Mouse (Mus musculus): ENCODE data around the gene Camta1.

Camta1 gene

DNA sequence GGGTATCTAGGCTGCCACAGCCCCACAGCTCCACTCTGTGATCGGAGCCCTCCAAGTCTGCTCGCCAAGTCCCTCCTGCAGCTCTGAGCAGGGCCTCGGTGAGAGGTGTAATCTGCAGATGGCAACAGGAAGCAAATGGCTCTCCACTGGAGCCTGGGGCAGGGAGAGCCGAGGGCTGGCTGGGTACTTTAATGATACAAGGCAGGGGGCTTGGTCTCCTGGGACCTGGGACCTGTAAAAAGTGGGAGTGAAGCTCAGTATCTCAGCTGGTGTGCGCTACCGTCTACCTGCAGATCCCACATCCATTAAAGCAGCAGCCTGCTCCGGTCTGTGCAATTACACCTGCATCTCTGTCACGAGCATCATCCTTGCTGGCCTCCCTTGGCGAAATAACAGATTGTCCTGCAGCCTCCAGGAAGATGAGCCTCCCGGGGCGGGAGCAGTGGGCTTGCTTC, 555.3 kb downstream of the Camta1 start:
- no peak for DNase-seq

DNA sequence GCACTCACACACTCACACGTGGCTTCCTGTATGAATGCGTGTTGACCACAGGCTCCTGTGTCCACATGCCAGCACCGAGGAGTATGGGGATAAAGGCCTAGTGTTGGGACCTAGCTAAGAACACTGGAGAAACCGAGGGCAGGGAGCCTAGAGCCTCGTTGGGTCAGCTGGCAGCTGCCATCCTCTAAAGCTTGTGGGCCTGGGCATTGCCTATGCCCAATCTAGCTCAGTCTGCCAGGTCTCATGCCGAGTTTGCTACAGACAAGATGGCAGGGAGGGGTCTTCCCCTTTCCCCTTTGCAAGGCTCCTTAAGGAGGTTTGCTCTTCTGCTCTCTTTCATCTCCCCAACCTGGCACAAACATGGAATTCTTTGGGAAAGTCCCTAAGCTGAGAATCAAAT, 555.9 kb downstream of the Camta1 start:
- DNase-seq: no peak

DNA sequence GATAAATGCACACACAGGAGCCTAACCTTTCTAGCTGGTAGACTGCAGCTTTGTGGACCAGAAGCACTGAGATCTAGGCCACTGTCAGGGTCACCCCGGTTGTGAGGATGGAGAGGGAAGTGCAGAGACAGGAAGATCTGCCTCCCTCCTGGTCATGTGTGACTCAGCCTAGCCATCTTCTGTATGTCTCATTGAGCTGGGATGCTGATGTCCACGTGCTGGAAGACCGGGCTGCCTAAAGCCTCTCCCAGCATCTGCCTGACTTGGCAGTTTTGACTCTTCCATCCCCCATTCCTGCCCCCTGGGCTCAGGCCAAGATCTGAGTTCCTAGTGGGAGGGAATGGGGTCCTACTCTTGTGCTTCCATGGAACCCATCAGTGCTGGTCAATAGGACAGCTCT, 557.7 kb downstream of the Camta1 start:
- DNase-seq: no peak

DNA sequence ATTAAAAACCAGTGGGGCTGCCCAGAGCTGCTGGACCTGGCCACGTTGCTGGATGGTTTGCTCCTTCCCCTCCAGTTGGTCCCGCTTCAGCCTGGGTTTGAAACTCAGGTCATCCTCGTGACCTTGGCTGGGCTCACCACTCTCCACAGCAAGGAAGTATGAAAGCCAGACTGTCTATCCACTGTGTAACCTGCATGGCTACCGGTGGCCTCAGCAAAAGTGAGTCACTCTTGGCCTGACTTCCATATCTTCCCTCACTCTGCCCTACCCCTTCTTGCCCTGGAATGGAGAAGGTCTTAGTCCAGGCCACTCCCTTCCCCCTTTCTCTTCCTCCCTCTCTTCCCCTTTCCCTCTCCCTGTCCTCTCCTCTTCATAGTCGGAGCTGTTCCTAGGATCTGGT, 558.2 kb downstream of the Camta1 start:
- DNase-seq: no peak

DNA sequence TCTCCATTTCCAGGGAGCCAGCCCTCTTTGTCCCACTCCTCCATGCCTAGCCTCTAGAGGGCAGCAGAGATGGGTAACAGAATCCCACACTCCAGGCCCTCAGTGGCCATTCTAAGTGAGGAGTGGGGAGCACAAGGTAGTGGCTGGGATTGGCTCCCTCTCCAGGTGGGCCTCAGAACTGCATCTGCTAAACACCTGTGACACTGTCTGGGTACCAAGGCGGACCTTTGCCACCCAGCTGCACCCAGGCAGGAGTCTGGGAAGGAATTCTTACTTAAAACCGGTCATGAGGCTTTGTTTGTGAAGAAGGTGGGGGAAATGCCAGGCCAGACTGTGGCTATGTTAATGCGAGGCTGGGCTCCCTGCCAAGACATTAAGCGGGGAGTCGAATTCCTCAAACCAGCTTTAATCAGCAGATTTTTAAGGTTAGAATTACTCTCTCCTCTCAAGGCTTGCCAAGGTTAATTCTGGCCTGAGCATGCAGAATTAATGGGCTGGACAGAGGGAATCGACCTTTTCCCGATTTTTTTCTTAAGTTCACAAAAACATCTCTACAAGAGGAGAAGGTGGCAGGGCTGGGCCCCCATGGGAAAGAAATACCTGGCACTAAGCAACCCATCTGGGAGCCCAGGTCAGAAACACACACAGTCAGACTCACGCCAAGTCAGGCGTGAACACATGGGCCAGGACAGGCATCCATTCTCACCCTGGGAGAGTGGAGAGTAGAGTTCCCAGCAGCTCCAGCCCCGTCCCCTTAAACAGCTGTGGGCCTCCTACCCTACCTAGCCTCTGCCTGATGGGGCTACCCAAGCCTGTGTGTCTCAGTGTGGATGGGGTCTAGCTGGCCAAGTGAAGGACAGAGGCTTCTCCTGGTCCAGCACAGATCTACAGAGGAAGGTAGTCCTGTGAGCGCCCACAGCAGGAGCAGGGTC, 559.2 kb downstream of the Camta1 start:
- DNase-seq: peak; percentile 93

DNA sequence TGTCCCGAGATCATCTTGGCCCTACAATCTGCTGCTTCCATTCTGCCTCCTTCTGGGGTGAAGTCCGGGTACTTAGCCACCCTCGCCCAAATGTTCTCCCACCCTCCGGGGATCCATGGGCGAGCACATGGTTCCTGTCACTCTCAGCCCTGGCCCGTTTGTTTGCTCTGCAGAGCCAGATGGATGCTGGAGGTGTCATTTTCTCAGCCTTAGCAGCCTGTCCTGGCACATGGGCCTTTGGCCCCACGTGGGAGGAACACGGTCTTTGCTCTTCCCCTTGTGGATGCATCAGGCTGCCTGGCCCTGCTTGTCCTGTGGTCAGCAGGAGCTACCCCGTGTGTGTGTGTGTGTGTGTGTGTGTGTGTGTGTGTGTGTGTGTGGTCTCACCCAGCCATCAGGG, 560.3 kb downstream of the Camta1 start:
- peak; percentile 40 for DNase-seq

DNA sequence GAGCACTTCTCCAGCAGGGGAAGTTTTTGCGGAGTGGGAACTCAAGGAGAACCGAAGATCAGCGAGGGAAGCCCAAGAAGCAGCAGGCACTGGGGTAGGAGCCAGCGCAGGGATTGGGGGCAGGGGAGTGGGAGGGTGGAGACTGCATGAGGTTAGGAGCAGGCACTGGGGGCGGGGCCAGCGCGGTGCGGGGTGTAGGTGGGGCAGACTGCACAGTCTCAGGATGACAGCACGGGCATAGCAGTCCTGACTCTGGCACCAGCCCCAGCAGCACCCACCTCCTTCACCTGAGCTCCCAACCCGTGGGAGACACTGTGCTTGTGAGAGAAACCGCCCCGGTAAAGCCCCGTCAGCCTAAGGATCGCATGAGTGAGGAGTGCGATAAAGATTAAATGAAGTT, 561.0 kb downstream of the Camta1 start:
- DNase-seq: peak; percentile 72

DNA sequence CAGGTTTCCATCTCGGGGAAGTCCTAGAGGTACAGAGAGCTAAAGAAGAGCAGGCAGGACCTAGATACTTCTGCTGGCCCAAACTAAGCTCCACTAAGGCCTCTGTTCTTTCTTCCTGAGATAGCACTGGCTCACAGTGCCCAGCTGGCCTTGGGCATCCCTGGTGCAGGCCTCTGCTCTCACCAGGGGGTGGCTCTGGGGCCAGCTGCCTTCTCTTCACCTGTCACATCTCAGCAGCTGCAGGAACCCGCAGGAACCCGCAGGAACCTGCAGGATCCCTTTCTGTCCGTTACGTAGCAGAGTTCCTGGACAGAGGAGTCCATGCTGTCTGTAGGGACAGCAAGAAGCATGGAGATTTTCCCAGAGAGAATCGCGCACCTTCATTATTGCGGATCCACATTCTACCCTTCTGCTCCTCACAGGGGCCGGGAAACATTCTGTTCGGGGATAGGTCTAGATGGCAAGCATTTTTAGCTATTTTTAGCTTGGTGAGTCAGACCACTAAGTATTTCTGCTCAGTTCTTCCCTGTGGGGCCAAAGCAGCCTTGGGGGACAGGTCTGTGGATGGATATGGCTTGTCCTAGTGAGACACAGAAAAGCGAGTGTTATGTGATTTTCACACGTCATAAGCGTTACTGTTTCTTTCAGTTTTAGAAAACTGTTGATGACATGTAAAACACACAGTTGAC, 566.0 kb downstream of the Camta1 start:
- DNase-seq: no peak

DNA sequence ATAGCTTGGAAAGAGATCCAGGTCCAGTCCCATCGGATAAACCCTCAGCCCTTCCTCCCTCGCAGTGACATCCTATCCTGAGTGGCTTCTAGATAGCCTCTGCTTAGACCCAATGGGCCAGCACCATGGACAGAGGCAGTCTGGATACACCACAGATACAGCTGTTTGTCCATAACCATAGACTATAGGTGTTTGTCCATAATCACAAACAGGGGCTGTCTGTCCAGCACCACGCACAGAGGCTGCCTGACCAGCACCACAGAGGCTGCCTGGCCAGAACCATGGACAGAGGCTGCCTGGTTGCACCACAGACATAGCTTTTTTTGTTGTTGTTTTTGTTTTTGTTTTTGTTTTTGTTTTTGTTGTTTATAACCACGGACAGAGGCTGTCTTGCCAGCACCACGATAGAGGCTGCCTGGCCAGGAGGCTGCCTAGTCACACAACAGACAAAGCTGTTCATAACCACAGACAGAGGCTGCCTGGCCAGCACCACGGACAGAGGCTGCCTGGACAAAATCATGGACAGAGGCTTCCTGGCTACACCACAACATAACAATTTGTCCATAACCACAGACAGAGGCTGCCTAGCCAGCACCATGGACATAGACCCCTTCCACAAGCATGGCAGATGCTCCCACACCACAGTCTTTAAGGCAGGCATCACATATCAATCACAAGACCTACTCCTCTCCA, 572.6 kb downstream of the Camta1 start:
- DNase-seq: peak; percentile 82

DNA sequence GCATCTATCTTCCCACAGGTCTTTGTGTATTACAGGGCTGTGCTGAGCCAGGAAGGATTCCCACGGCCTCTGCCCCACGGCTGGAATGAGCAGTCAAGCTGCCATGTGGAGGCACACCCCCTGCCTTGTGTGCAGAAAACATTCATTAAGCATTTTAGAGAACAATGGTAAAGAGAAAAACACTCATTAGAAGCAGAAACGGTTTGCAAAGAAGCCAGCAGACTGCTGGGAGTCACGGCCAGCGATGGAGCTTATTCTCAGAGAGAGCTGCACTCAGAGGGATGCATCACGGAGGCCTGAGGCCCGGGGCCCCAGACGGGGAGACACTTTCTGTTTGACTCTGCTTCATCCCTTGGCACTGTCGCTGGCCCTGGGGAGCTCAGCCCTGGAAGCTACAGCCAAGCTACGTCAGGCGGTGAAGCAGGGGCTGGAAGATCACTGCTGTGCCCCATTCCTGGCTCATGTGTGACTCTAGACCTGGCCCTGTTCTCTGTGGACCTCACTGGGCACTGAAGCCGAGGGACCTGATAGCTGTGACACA, 575.7 kb downstream of the Camta1 start:
- DNase-seq: no peak

DNA sequence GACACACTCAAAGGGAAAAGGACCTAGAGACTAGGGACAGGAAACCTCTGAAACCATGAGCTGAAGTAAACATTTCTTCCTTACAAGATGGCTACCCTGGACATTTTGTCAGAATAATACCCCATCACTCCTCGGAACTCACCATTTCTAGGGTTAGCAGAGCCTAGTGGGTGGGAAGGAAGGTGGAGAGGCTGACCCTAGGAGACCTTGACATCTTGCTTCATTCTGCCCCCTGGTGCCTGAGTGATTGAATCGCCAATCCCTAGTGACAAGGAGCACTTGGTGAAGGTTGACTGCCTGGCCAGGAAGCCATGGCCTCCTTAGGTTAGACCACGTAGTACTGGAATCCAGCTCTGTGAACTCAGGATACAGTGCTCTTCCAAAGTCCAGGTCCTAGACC, 576.2 kb downstream of the Camta1 start:
- DNase-seq: no peak

DNA sequence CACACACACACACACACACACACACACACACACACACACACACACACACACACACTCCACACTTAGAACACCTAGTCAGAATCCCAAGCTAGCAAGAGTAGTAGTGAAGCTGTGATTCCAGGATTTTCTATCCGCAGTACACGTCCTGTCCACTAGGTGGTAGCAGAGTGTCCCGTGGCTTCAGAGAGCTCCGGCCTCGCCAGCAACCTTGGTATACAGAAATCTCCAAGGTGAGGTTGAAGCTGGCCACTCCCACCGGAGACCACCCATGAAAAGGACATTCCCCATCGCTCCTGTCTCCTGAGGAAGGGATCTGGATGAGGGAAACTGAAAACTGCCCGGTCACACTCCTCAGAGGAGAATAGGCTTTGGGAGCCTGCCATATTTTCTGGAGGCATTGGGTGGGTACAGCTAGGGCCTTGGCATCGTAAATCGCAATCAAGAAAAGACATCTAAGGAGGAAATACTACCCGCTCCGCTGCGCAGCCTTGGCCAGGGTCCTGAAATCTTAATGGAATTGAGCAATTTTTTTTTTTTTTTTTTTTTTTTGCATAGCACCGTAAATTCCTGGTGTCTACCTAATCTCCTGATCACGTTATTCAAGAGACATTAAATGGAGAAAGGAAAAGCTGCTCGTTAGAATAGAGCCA, 578.5 kb downstream of the Camta1 start:
- DNase-seq: peak; percentile 80

DNA sequence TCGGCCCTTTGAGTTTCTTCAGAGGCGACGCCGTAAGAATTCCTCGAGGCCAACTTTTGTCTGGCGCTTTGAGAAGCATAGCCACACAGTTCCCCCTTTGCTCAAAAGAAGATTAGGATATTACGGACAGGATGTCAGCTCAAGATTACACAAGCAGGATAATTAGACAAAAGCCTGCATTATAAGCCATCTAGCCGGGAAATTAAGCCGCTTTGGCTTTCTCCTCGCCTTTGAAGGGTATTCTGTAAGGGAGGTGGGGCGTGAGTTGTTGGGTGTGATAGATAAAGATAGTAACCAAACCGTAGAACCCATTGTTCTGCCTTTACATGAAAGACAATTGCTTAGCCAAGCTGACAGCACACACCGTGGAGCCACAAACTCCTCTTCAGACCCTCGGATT, 579.6 kb downstream of the Camta1 start:
- no peak for DNase-seq

DNA sequence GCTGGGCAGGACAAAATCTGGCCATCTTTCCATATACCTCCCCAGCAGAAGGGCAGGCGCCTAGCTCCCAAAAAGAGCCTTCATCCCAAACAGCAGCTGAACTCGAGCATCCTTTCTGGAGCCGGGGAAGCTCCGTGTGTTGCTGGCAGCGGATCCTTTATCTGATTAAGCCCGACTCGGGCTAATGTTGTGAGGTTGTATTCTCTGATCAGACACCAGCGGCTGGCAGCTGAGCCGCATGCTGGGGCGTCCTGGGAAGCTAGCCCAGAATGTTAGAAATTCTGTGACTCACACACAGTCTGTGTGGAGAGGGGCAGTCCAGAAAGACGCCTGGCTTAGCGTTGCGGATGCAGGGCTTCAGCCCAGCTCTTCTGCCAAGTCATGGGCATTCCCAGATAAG, 586.4 kb downstream of the Camta1 start:
- DNase-seq: no peak

DNA sequence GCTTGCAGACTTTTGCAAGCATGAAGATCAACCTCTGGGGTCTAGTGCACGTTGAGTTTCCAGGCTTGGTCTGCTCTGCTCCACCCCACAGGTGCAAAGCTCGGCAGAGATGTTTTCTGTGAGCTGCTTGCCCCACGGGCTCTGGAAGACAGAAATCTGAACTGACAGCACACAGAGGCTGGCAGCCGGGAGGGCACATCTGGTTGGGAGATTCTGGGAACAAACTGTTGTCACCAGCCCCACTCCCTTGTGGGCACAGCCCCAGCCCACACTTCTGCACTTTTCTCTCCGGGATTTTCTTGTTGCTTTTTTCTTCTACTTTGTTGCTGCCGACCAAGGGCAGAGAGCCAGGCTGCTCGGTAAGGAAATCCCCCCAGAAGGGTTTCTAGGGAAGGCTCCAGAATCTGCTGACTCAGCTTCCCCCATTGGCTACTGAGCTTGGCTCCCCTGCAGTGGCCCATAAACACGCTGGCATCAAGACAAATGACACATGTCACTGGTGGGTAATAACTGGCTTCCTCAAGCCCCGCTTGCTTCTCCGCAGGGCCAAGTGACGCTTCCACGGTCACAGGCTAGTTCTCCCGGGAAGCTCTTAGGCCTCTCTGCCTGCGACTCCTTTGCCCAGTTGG, 597.8 kb downstream of the Camta1 start:
- no peak for DNase-seq

DNA sequence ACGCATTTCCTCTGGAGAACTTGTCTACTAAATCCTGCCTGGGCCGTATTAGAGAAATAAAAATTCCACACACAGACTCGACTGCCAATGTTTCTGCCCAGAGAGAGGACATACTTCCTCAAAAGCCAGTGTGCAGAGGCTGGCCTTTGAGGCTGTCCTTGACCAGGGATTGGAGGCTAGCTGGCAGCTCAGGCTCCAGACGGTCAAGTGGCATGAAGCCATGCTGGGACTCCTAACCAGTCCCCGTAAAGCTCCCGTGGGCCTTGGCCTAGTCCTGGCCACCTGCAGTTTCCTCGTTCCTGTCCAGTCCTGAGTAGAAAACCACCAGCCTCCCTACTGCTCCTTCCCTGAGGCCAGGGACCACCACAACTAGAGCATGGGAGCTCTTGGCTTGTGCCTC, 598.6 kb downstream of the Camta1 start:
- DNase-seq: peak; percentile 12

DNA sequence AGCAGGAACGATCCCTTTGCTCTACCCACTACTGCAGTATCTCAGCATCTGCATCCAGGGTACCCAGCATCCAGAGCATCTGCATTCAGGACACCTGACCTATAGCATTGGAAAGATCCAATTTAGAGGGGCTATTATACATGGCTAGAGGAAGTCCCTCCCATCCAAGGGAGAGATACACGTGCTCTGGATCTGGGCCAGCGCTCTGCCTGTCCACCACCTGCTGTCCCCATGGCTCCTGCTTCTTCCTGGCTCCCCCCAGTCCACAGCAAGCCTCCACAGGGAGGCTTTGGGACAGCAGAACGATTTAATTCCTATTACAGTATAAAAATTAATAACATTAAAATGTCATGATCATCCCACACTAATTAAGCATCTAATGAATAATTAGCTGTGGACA, 605.1 kb downstream of the Camta1 start:
- DNase-seq: no peak

DNA sequence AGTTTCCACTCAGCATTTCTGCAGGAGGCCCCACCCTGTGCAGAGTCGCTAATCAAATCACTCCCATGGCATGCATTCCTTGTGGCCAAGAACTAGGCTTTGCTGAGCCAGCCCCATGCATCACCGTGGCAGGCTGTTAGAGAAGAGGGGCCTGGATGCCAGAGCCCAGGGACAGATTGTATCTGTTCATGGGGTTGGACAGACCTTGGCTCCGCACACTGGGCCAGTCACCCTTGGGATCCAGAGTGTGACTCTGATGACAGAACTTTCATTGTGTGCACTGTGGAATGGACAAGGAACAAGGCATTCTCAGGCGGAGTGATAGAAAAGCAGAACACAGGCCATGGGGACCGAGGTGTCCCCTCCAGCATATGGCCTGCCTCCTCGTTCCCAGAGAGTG, 610.9 kb downstream of the Camta1 start:
- DNase-seq: no peak

DNA sequence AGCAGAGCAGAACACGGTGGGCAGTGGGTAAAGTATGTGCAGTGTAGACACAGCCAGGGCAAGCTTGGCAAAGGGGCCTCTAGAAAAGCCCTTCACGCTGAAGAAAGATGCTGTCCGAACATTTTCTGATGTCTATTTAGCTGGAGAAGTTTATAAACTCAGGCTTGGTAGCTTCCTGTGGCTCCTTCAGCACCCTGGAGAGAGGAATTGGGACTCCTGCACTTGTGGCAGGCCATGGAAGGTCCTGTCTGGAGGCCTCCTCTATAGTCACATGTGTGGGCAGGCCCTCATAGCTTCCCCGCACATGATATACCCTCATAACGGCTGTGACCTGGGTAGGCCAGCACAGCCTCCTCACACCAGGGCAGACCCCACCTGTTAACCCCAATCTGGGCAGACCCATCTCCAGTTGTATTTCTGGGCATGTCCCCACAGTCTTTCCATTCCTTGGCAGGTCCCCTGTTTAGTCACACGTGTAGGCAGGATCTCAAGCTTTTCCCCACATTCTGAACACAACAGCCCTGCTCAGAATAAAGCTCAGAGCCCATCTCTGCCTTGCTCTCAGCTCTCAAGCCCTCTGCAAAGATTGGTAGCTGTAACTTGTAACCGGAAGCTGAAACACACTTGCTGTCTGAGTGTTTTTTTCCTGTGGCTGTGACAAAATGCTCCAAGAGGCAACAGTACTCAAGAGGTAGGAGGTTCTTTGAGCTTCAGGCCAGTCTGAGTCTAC, 616.4 kb downstream of the Camta1 start:
- peak; percentile 30 for DNase-seq

DNA sequence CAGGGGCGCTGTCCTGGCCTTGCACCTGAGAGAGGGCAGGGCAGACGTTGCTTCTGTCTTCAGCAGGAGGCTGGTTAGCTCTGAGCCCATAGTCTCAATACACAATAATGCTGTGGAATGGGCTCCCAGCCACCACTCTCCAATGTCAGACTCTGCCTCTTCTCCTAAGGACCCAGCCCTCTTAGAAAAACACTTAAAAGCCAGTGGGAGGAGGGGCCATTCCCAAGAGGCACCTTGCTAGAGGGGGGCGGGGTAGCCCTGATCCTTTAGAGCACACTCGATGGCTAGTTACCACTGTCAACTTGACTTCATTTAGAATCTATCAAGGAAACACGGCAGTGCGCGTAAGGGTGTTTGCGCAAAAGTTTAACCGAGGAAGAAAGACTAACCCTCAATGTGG, 618.2 kb downstream of the Camta1 start:
- no peak for DNase-seq

DNA sequence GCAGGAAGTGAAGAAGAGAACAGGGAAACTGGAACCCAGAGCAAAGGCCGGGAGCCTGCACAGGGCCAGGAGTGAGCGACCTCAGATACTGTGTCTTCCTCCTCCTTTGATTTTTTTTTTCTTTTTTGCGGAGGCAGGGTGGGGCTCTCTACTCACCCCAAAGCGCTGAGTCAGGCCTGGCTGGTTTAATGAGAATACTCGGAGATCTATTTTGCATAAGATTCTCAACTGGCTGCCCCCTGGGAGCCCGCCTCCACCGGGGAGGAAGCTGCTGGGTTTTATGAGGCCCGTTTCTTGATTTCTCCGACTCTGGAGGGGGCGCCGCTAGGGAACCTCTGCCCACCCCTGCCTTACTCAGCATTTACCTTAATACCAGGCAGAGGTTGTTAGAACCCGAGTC, 618.9 kb downstream of the Camta1 start:
- DNase-seq: no peak

DNA sequence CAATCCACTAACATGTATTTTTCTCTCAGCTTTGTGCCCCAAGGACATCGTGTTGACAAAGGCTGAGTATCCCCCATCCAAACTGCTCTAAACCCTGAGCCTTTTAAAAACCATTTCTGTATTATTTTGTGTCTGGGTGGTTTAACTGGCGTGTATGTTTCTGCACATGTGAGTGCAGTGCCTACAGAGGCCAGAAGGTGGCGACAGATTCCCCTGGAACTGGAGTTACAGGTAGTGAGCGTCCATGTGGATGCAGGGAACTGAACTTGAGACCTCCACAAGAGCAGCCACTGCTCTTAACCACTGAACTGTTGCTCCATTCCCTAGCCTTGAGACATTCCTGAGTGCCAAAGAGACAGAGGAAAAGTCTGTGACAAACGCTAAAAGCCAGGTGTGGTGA, 621.2 kb downstream of the Camta1 start:
- no peak for DNase-seq
